Mouse (Mus musculus): ENCODE measurements at regions not wholly inside any gene's neighbourhood (a gene's known extent, or its start where the extent isn't known, plus 50 kb on each side); places are given as distances from the start of the nearest gene placed in this dataset.

DNA sequence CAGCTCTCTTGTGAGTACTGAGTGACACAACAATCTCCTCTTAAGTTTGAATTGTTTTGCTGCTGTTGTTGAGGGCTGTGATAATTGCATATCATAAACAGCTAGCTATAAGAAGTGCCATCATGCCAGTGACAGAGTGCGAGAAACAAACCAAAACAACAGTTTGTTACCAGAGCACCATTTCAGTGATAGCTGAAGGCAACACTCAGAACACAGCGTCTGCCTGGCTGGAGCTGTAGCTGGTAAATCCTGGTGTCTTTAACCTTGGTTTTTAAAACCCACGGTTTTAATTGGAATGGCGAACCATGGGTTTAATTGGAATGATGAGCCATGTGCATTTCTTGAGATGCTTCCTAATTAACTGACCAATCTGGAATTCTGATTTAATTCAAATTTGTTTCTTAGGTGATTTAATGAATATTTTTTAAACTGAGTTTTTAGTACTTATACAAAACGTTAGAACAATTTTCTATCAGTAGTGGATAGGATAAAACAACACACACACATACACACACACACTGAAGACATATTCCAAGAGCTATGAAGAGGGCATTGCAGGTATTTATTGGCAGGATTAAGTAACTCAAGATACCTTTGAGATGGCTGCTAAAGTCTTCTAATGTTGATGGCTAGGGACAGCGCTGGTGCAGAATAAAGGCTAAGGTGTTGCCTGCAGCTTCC lies 284.2 kb upstream of the Emcn start:
- no peak for TF ChIP-seq CTCF (IDR thresholded peaks at IDR 0.05; ENCODE audit: control insufficient read depth, insufficient read depth, insufficient replicate concordance, low read depth, low read length)
- TF ChIP-seq POLR2A (IDR thresholded peaks at IDR 0.05; ENCODE audit: control insufficient read depth, low read depth, low read length) = no peak

All from testis, adult 2 months (tissue).